ENCODE assay signal across 9 mouse cellular contexts in the genomic region with DNA sequence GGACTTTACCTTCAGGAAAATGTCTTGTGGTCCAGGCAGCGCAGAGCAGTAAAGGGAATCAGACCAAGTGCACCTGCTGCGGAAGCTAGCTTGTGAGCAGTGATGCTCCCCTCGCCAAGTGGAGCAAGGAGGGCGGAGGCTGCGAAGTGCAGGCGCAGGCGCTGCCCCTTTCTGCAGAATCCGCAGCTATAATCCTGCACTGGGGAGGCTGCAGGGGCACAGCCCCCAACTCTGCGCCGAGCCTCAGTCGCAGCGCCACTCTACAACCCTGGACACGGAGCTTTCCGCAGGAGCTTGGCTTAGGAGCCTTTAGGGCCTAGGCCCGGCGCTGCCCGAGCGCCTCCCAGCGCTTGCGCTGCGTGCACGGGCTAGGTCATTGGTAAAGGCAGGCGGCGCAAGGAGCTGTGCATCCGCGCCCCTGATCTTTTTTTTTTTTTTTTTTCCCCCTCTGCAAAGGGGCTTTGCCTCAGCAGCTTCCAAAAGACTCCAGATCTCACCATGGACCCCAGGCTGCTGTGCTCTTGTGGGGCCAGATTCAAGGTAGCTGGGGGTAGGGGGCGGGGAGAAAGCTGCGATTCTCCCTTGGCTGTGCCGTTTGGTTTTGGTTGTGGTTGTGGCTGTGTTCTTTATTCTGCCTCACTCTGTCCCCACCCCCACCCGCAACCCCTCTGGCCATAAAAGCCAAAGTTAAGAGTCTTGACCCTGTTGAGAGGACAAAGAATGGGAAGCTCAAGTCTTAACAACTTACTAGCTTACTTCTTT. TPM values are rescaled to one million over a fixed set of nuclear protein-coding genes. Genes with fewer than 3 reads are reported as not detected.
DNase-seq lines count a peak whose midpoint lies in the region; ATAC-seq and TF ChIP-seq lines count a peak whose summit lies in the region.
"Had no signal": no experiment of that assay in that cellular context is flagged by ENCODE, and none has a peak within 500 bp of the region (broad histone marks: within the 10 kb centered on the region; RNA-seq: fewer than 3 reads in every experiment).

No protein-coding gene starts in this region.

- no peak for TF ChIP-seq CTCF in E14TG2a.4 (conservative IDR thresholded peaks at IDR 0.05; ENCODE audit: low read length)
- peak; percentile 55 for TF ChIP-seq CTCF in hindbrain, postnatal 0 days (IDR thresholded peaks at IDR 0.05; ENCODE audit: low read depth)

- no peak overlapping the region for H3K27ac ChIP-seq in embryonic facial prominence, embryonic 12.5 days
- H3K27ac ChIP-seq in hindbrain, postnatal 0 days, result peak overlapping the region; percentile 83
- no peak overlapping the region for H3K27ac ChIP-seq in limb, embryonic 11.5 days (replicated peaks; ENCODE audit: low read depth, low read length)

- H3K9ac ChIP-seq in embryonic facial prominence, embryonic 12.5 days, result no peak overlapping the region
- H3K9ac ChIP-seq in hindbrain, postnatal 0 days (replicated peaks; ENCODE audit: low read length), result peak overlapping the region; percentile 57
- no peak overlapping the region for H3K9ac ChIP-seq in limb, embryonic 11.5 days (ENCODE audit: low read length)

- no peaks in the 10 kb centered on the region for H3K4me1 ChIP-seq in E14TG2a.4 (replicated peaks; ENCODE audit: low read depth, low read length)
- H3K4me1 ChIP-seq in embryonic facial prominence, embryonic 12.5 days, result no peaks in the 10 kb centered on the region
- H3K4me1 ChIP-seq in hindbrain, postnatal 0 days (ENCODE audit: insufficient read depth, low read length), result no peaks in the 10 kb centered on the region
- no peaks in the 10 kb centered on the region for H3K4me1 ChIP-seq in limb, embryonic 11.5 days (ENCODE audit: control insufficient read depth, insufficient read depth, low read length)

- DNase-seq in adrenal gland, postnatal 10 days, result peak; percentile 44
- DNase-seq in hindbrain, postnatal 0 days (ENCODE audit: low spot score), result peak; percentile 84
- DNase-seq in limb, embryonic 11.5 days (ENCODE audit: low spot score), result peak; percentile 42
- DNase-seq in right cerebral cortex, adult 18-20 months, result peak; percentile 60
- DNase-seq in spleen, postnatal 14 days (ENCODE audit: low spot score in 2 of 2), result no peak
- DNase-seq in urinary bladder, postnatal 4 days (ENCODE audit: low spot score in 2 of 2), result no peak

- peaks cover 2% of the 10 kb centered on the region; the same call in 1 of the 2 replicates for H3K27me3 ChIP-seq in E14TG2a.4 (ENCODE audit: insufficient read depth, low read length)
- H3K27me3 ChIP-seq in embryonic facial prominence, embryonic 12.5 days, result no peaks in the 10 kb centered on the region
- H3K27me3 ChIP-seq in hindbrain, postnatal 0 days (ENCODE audit: insufficient read depth, low read length), result no peaks in the 10 kb centered on the region
- no peaks in the 10 kb centered on the region for H3K27me3 ChIP-seq in limb, embryonic 11.5 days (ENCODE audit: control insufficient read depth, insufficient read depth, low read length)

- peak overlapping the region; percentile 61 for H3K4me3 ChIP-seq in E14TG2a.4 (replicated peaks; ENCODE audit: low read length)
- peak overlapping the region; percentile 32 for H3K4me3 ChIP-seq in embryonic facial prominence, embryonic 12.5 days
- H3K4me3 ChIP-seq in hindbrain, postnatal 0 days (ENCODE audit: low read length), result peak overlapping the region; percentile 43
- peak overlapping the region; percentile 24 for H3K4me3 ChIP-seq in limb, embryonic 11.5 days (ENCODE audit: low read depth, low read length)

- WGBS in embryonic facial prominence, embryonic 12.5 days, result 15% methylated on average over 30 of the region's 30 CpGs
- WGBS in hindbrain, postnatal 0 days, result 15% methylated on average over 28 of the region's 30 CpGs
- 16% methylated on average over 30 of the region's 30 CpGs for WGBS in limb, embryonic 11.5 days

- H3K9me3 ChIP-seq in E14TG2a.4 (ENCODE audit: low read length), result no peaks in the 10 kb centered on the region
- no peaks in the 10 kb centered on the region for H3K9me3 ChIP-seq in embryonic facial prominence, embryonic 12.5 days
- H3K9me3 ChIP-seq in hindbrain, postnatal 0 days (ENCODE audit: low read length), result no peaks in the 10 kb centered on the region
- H3K9me3 ChIP-seq in limb, embryonic 11.5 days (ENCODE audit: control insufficient read depth, low read length), result no peaks in the 10 kb centered on the region

- H3K36me3 ChIP-seq in E14TG2a.4 (ENCODE audit: insufficient read depth, low read length), result no peaks in the 10 kb centered on the region
- no peaks in the 10 kb centered on the region for H3K36me3 ChIP-seq in embryonic facial prominence, embryonic 12.5 days
- no peaks in the 10 kb centered on the region for H3K36me3 ChIP-seq in hindbrain, postnatal 0 days (ENCODE audit: insufficient read depth, low read length)
- H3K36me3 ChIP-seq in limb, embryonic 11.5 days (ENCODE audit: control insufficient read depth, insufficient read depth, low read length), result no peaks in the 10 kb centered on the region

- ATAC-seq in embryonic facial prominence, embryonic 12.5 days (ENCODE audit: insufficient number of reproducible peaks, insufficient read depth, low FRiP score, low TSS enrichment), result no peak
- ATAC-seq in hindbrain, postnatal 0 days, result peak; percentile 98
- ATAC-seq in limb, embryonic 11.5 days (ENCODE audit: insufficient number of reproducible peaks, low FRiP score, low TSS enrichment, low read depth), result peak; percentile 60; the same call in 1 of the 2 replicates

- H3K4me2 ChIP-seq in embryonic facial prominence, embryonic 12.5 days (replicated peaks), result peak overlapping the region; percentile 50
- peak overlapping the region; percentile 53 for H3K4me2 ChIP-seq in hindbrain, postnatal 0 days (ENCODE audit: low read depth, low read length)
- peak overlapping the region; percentile 53 for H3K4me2 ChIP-seq in limb, embryonic 11.5 days (ENCODE audit: low read depth, severe bottlenecking)

RNA-seq across cellular contexts. Expression of gene AU022751, which starts 9.0 kb away (rescaled TPM):
- under 1 TPM in 1 of 2 experiments, not detected in 1; 0.15 TPM for total RNA-seq in adrenal gland, postnatal 10 days (2021)
- polyA plus RNA-seq in embryonic facial prominence, embryonic 12.5 days (2016; fragmentation: Nextera tagmentation; extraction: Ambion mirVana), result not detected in 2 replicates
- 3.4 and 3.9 TPM in 2 replicates for total RNA-seq in hindbrain, postnatal 0 days (2014; rRNA removed)
- polyA plus RNA-seq in hindbrain, postnatal 0 days (2015; fragmentation: Nextera tagmentation; extraction: Ambion mirVana), result 0.08 TPM in 1 of 2 replicates, not detected in the other
- polyA plus RNA-seq in limb, embryonic 11.5 days (2014; fragmentation: Nextera tagmentation; extraction: Ambion mirVana), result 0.09 TPM in 1 of 2 replicates, not detected in the other
- polyA plus RNA-seq: liver, embryonic 16.5 days had no signal

RNA-seq across cellular contexts. Expression of gene Nudt11, which starts 44.9 kb away (rescaled TPM):
- 10 to 100 TPM; 11.2 to 12.3 TPM for total RNA-seq in adrenal gland, postnatal 10 days (2021)
- 5.8 TPM in 2 replicates for polyA plus RNA-seq in embryonic facial prominence, embryonic 12.5 days (2016; fragmentation: Nextera tagmentation; extraction: Ambion mirVana)
- total RNA-seq in hindbrain, postnatal 0 days (2014; rRNA removed), result 53.4 and 57.6 TPM in 2 replicates
- 20.2 and 21.1 TPM in 2 replicates for polyA plus RNA-seq in hindbrain, postnatal 0 days (2015; fragmentation: Nextera tagmentation; extraction: Ambion mirVana)
- 9.0 and 9.1 TPM in 2 replicates for polyA plus RNA-seq in limb, embryonic 11.5 days (2014; fragmentation: Nextera tagmentation; extraction: Ambion mirVana)

Comparison
In these comparisons a context has a peak if more than half of its experiments do, and no peak if none do; other contexts are left out.
1. DNase-seq: peak in adrenal gland, postnatal 10 days (single experiment), hindbrain, postnatal 0 days (single experiment), limb, embryonic 11.5 days (single experiment) and right cerebral cortex, adult 18-20 months (single experiment); none in spleen, postnatal 14 days (0 of 2) and urinary bladder, postnatal 4 days (0 of 2).
2. Peak in every context shown above with its lines, with median percentiles within 50 percentile points of each other: H3K4me3 ChIP-seq and H3K4me2 ChIP-seq.